17 mouse cellular contexts compared by ENCODE assay signal in genomic region chr4:98725439-98725838, GRCm38 (mm10). TPM values are rescaled to one million over a fixed set of nuclear protein-coding genes. Genes with fewer than 3 reads are reported as not detected.
DNase-seq lines count a peak whose midpoint lies in the region; ATAC-seq and TF ChIP-seq lines count a peak whose summit lies in the region.
"Had no signal": no experiment of that assay in that cellular context is flagged by ENCODE, and none has a peak within 500 bp of the region (broad histone marks: within the 10 kb centered on the region; RNA-seq: fewer than 3 reads in every experiment).

No protein-coding gene starts in this region.

- peak; percentile 20 for DNase-seq in heart, postnatal 4 days
- DNase-seq in heart, postnatal 36 days: no peak
- peak; percentile 29 for DNase-seq in lung, postnatal 10 days
- no peak for DNase-seq in lung, postnatal 14 days
- peak; percentile 52 for DNase-seq in retina, postnatal 1 day
- no peak for DNase-seq in left cerebral cortex, adult 18-20 months (ENCODE audit: low spot score in 2 of 2)
- DNase-seq: adrenal gland, postnatal 10 days; cerebellum, adult 9-10 months; gastrocnemius, postnatal 36 days; heart, postnatal 14 days; lung, postnatal 36 days had no signal

- no peak for TF ChIP-seq POLR2A in cortical plate, adult 2 months (IDR thresholded peaks at IDR 0.05; ENCODE audit: extremely low read depth, insufficient read depth, low read length)

- no peaks in the 10 kb centered on the region for H3K4me1 ChIP-seq in cortical plate, adult 2 months (ENCODE audit: control insufficient read depth, insufficient read depth, low read length)

- H3K27ac ChIP-seq in cortical plate, adult 2 months (ENCODE audit: insufficient read depth, low read length): no peak overlapping the region
- H3K27ac ChIP-seq: limb, embryonic 10.5 days had no signal

- no peak for ATAC-seq in inflammation-experienced regulatory T-cells, adult 6 months

- peak; percentile 10; the same call in 1 of the 2 replicates for TF ChIP-seq CTCF in cortical plate, adult 2 months (IDR thresholded peaks at IDR 0.05; ENCODE audit: extremely low read depth, insufficient read depth, low read length)

- intact Hi-C loops in heart, postnatal 36 days (cut with DNase I): no loop called here

- no peak overlapping the region for H3K4me3 ChIP-seq in cortical plate, adult 2 months (ENCODE audit: insufficient read depth, low read length)
- H3K4me3 ChIP-seq: limb, embryonic 10.5 days; myocyte had no signal

RNA-seq across cellular contexts. Expression of gene L1td1, which starts 1.1 kb away (rescaled TPM):
- total RNA-seq in heart, postnatal 4 days (2021): not detected
- not detected for total RNA-seq in heart, postnatal 36 days (2021)
- 0.02 TPM in 1 of 2 replicates, not detected in the other for polyA plus RNA-seq in cortical plate, adult 2 months (2012; rRNA removed)
- polyA plus RNA-seq in inflammation-experienced regulatory T-cells, adult 6 months (2017; shearing (Covaris generic)): not detected
- under 1 TPM in 1 of 2 experiments, not detected in 1; 0.14 TPM for total RNA-seq in left cerebral cortex, adult 18-20 months (2021)
- total RNA-seq: adrenal gland, postnatal 10 days; CH12.LX; gastrocnemius, postnatal 36 days; heart, postnatal 14 days had no signal
- polyA plus RNA-seq: large intestine, adult 2 months; myocyte had no signal

Comparison
In these comparisons a context has a peak if more than half of its experiments do, and no peak if none do; other contexts are left out.
1. DNase-seq: peak in heart, postnatal 4 days (single experiment), lung, postnatal 10 days (single experiment) and retina, postnatal 1 day (single experiment); none in heart, postnatal 36 days (0 of 2), lung, postnatal 14 days (single experiment) and left cerebral cortex, adult 18-20 months (0 of 2).